Mouse (Mus musculus): ENCODE data around the gene Adck1.

The Adck1 gene

GRCm38 (mm10) chr12:88471884-88472283, 111.5 kb downstream of the Adck1 start:
- in situ Hi-C loops (cut with MboI, MseI) = loop anchor here (25.0 kb wide), 1 partner anchor 985 kb away; the partner anchor contains the start of gene Gm5788

- in situ Hi-C loops (cut with MboI, MseI) = loop anchor here (25.0 kb wide), 1 partner anchor 986 kb away; the partner anchor contains the start of gene Gm5788
Measured at GRCm38 (mm10) chr12:88472832-88473231, 112.5 kb downstream of the Adck1 start.

GRCm38 (mm10) chr12:88473796-88474195, 113.4 kb downstream of the Adck1 start:
- in situ Hi-C loops (cut with MboI, MseI) = loop anchor here (25.0 kb wide), 1 partner anchor 986 kb away; the partner anchor contains the start of gene Gm5788

- in situ Hi-C loops (cut with MboI, MseI) = no loop called here
Measured at GRCm38 (mm10) chr12:88475833-88476232, 115.5 kb downstream of the Adck1 start.

- in situ Hi-C loops (cut with MboI, MseI) = no loop called here
Measured at GRCm38 (mm10) chr12:88476702-88477101, 116.3 kb downstream of the Adck1 start.

- in situ Hi-C loops (cut with MboI, MseI) = no loop called here
Measured at GRCm38 (mm10) chr12:88481657-88482056, 121.3 kb downstream of the Adck1 start.

GRCm38 (mm10) chr12:88490881-88491280, 130.5 kb downstream of the Adck1 start:
- in situ Hi-C loops (cut with MboI, MseI) = no loop called here
